Mouse (Mus musculus) subcutaneous adipose tissue, adult 2 months (tissue): ENCODE data around the gene Dis3. TPM values are rescaled to one million over a fixed set of nuclear protein-coding genes. Genes with fewer than 3 reads are reported as not detected.

Experiments
- polyA plus RNA-seq: library from polyadenylated mRNA; depleted of rRNA; stranded (reverse); fragments of >200 nt; gene quantifications from 2 replicates; pipeline ENCODE4 v1.2.3, GENCODE M21; 2012; ENCODE audit warnings: low replicate concordance; rRNA removed

Gene Dis3
- polyA plus RNA-seq = 3.3 and 11.1 TPM in 2 replicates

DNA sequence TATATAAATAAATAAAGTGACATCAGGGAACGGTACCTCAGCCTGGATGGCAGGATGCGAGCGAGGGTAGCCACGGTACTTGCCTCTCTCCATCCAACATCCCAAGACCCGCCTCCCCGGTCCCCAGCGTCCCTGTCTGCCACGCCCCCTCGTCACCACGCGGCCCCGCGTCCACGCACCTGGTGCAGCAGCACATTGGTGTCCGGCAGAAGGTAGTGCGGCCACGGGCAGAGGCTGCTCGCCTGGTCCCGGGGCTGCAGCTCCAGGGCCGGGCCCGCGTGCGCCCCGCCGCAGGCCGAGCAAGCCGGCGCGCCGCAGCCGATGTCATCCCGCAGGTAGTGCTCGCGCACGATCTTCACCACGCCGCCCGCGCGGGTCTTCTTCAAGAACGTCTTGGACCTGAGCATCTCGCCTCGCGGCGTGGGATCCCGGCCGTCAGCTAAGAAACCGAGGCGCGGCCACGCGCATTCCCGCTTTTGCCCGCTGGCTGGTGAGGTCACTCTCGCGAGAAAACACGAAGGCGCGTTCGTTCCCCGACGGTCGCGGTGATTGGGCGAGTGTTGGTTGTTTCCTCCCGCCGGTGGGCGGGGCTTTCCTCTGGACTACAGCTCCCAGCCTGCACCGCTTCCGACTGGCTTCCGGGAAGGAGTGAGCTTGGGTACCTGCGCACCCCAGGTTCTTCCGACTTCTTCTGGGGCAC, at the start of gene Dis3, which contains the start of gene Pibf1:
Gene Dis3 (minus strand): TSS at position 504 of the 700 bp plus-strand sequence.
Gene Pibf1 (plus strand): TSS at position 158 of the 700 bp plus-strand sequence.

DNA sequence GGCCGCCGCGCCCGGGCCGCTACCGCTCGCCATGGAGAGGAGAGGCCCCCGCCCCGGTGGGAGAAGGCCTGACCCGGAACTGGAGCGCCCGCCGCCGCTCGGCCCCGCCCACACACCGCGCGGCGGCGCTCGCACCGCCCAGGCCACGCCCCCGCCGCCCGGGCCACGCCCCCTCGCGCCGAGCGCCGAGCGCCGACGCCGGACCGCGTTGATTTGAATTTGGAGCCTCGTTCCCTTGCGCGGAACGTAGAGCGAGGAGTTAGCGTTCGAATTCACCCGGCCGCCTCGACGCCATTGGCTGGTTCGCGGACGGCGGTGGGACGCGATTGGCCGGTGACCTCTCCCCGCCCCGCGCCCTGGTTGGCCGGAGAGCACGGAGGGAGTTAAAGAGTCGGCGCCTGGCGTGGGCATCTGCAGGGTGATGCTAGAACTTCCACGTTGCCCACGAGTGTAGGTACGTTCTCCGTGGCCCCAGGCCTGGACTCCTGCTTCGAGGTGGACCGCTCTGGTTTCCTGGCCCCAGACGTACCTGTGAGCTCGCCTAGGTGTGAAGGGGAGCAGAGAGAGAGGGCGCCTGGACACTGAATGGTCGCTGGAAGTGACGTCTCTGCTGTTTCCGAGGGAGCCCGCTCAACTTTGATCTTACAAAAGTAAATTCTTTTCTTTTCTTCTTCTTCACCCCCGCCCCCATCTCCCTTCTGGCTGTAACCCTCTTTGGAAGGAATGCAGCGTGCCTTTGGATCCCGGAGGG, 53.4 kb downstream of the Dis3 start, which contains the start of the genes Mzt1 and Bora:
Gene Mzt1 (minus strand): TSS at position 104 of the 751 bp plus-strand sequence.
Gene Bora (plus strand): TSS at position 192 of the 751 bp plus-strand sequence.

Other genes starting within 250 kb of the Dis3 start
- gene Rpl36a-ps1, start 105.5 kb downstream of the Dis3 start, polyA plus RNA-seq = not detected in 2 replicates
- 10.2 and 12.7 TPM in 2 replicates for gene Mzt1, start 53.6 kb downstream of the Dis3 start, polyA plus RNA-seq
- 1.3 and 3.4 TPM in 2 replicates for gene Bora, start 53.5 kb downstream of the Dis3 start, polyA plus RNA-seq
- gene Pibf1, start 346 bp downstream of the Dis3 start, polyA plus RNA-seq = 1.6 and 3.7 TPM in 2 replicates
- gene Klf5, start 198.9 kb upstream of the Dis3 start, polyA plus RNA-seq = 0.47 and 11.4 TPM in 2 replicates